15 mouse cellular contexts compared by ENCODE assay signal in the genomic region with DNA sequence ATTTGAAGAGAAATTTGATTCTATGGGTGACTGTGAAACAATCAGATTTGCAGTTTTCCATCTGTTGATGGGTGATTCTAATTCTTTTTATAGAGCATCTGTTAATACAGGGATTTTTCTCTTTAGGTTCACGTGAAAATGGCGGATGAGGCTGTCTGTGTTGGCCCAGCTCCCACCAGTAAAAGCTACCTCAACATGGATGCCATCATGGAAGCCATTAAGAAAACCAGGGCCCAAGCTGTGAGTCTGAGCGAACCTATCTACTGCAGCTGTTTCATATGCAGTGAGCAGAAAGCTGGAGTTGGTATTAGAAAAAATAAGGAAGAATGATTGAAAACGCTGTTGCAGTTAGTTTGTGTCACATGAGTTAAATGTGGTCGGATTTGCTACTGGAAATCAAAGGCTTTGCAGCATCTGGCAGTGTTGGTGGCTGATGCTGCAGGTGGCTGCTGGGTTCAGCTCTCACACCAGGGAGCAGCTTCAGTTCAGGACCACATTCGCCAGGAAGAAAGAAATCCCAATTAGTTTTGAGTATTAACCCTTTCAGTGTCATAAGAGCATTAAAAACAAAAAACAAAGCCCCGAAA.
"Had no signal": no experiment of that assay in that cellular context is flagged by ENCODE, and none has a peak within 500 bp of the region (broad histone marks: within the 10 kb centered on the region; RNA-seq: fewer than 3 reads in every experiment).

No protein-coding gene starts in this region.

- H3K27ac ChIP-seq: layer of hippocampus, adult 2 months; limb, embryonic 15.5 days; liver, embryonic 12.5 days; macrophage; midbrain, embryonic 15.5 days; neural tube, embryonic 12.5 days; stomach, postnatal 0 days had no signal

- H3K9me3 ChIP-seq: limb, embryonic 15.5 days; midbrain, embryonic 15.5 days; neural tube, embryonic 12.5 days had no signal

- ATAC-seq: liver, embryonic 12.5 days; midbrain, embryonic 15.5 days had no signal

- H3K36me3 ChIP-seq: limb, embryonic 15.5 days; midbrain, embryonic 15.5 days; neural tube, embryonic 12.5 days had no signal

- H3K4me1 ChIP-seq: limb, embryonic 15.5 days; liver, embryonic 12.5 days; midbrain, embryonic 15.5 days; neural tube, embryonic 12.5 days had no signal

- H3K4me2 ChIP-seq: limb, embryonic 15.5 days; liver, embryonic 12.5 days; lung, embryonic 14.5 days; midbrain, embryonic 11.5 days; midbrain, embryonic 15.5 days; neural tube, embryonic 12.5 days had no signal

- DNase-seq: kidney, postnatal 10 days; kidney, postnatal 4 days; lung, embryonic 14.5 days; lung, postnatal 10 days; right cerebral cortex, postnatal 25 days; thymus, postnatal 14 days had no signal

- H3K27me3 ChIP-seq: limb, embryonic 15.5 days; liver, embryonic 12.5 days; megakaryocyte, embryonic 14.5 days; midbrain, embryonic 15.5 days; neural tube, embryonic 12.5 days had no signal

- H3K9ac ChIP-seq: limb, embryonic 15.5 days; liver, embryonic 12.5 days; lung, embryonic 14.5 days; midbrain, embryonic 15.5 days; neural tube, embryonic 12.5 days had no signal

- H3K4me3 ChIP-seq: layer of hippocampus, adult 2 months; limb, embryonic 15.5 days; liver, embryonic 12.5 days; megakaryocyte, embryonic 14.5 days; midbrain, embryonic 15.5 days; neural tube, embryonic 12.5 days had no signal
